Mouse (Mus musculus) mature B cell (primary cell): ENCODE measurements around the gene Sipa1l1.

Source experiments
- in situ Hi-C: fragments of 300-500 bp; cut with MboI; formaldehyde crosslinking; loops from 2 replicates; pipeline ENCODE4 v1.14.3; 2019

Gene Sipa1l1

GRCm38 (mm10) chr12:82425853-82426252 lies 256.7 kb downstream of the Sipa1l1 start:
- in situ Hi-C loops: loop anchor here (25.0 kb wide), 1 partner anchor 439 kb away; no protein-coding TSS in a partner anchor

GRCm38 (mm10) chr12:82427416-82427815 lies 258.3 kb downstream of the Sipa1l1 start:
- in situ Hi-C loops: loop anchor here (25.0 kb wide), 1 partner anchor 440 kb away; no protein-coding TSS in a partner anchor

- in situ Hi-C loops: loop anchor here (25.0 kb wide), 1 partner anchor 441 kb away; no protein-coding TSS in a partner anchor
These were observed 259.3 kb downstream of the Sipa1l1 start for GRCm38 (mm10) chr12:82428466-82428865.

- in situ Hi-C loops: loop anchor here (25.0 kb wide), 1 partner anchor 446 kb away; no protein-coding TSS in a partner anchor
These were observed 264.2 kb downstream of the Sipa1l1 start for GRCm38 (mm10) chr12:82433311-82433710.

- in situ Hi-C loops: loop anchor here (25.0 kb wide), 1 partner anchor 447 kb away; no protein-coding TSS in a partner anchor
These were observed 265.5 kb downstream of the Sipa1l1 start for GRCm38 (mm10) chr12:82434591-82434990.

- in situ Hi-C loops: loop anchor here (25.0 kb wide), 1 partner anchor 454 kb away; no protein-coding TSS in a partner anchor
These were observed 272.4 kb downstream of the Sipa1l1 start for GRCm38 (mm10) chr12:82441479-82441878.

GRCm38 (mm10) chr12:82446609-82447024 lies 277.5 kb downstream of the Sipa1l1 start:
- in situ Hi-C loops: loop anchor here (25.0 kb wide), 1 partner anchor 459 kb away; no protein-coding TSS in a partner anchor

- in situ Hi-C loops: loop anchor here (25.0 kb wide), 1 partner anchor 461 kb away; no protein-coding TSS in a partner anchor
These were observed 279.2 kb downstream of the Sipa1l1 start for GRCm38 (mm10) chr12:82448129-82448815.

- in situ Hi-C loops: no loop called here
These were observed 283.3 kb downstream of the Sipa1l1 start for GRCm38 (mm10) chr12:82452428-82452827.

GRCm38 (mm10) chr12:82454415-82454814 lies 285.3 kb downstream of the Sipa1l1 start:
- in situ Hi-C loops: no loop called here

- in situ Hi-C loops: no loop called here
These were observed 286.7 kb downstream of the Sipa1l1 start for GRCm38 (mm10) chr12:82455700-82456413.

GRCm38 (mm10) chr12:82456414-82456805 lies 287.3 kb downstream of the Sipa1l1 start:
- in situ Hi-C loops: no loop called here

GRCm38 (mm10) chr12:82457609-82458008 lies 288.5 kb downstream of the Sipa1l1 start:
- in situ Hi-C loops: no loop called here

- in situ Hi-C loops: no loop called here
These were observed 288.9 kb downstream of the Sipa1l1 start for GRCm38 (mm10) chr12:82458017-82458416.

GRCm38 (mm10) chr12:82467234-82467633 lies 298.1 kb downstream of the Sipa1l1 start:
- in situ Hi-C loops: no loop called here

- in situ Hi-C loops: no loop called here
These were observed 298.5 kb downstream of the Sipa1l1 start for GRCm38 (mm10) chr12:82467641-82468040.

GRCm38 (mm10) chr12:82468416-82468815 lies 299.3 kb downstream of the Sipa1l1 start:
- in situ Hi-C loops: no loop called here

GRCm38 (mm10) chr12:82469706-82470361 lies 300.7 kb downstream of the Sipa1l1 start:
- in situ Hi-C loops: no loop called here

GRCm38 (mm10) chr12:82470362-82470936 lies 301.3 kb downstream of the Sipa1l1 start:
- in situ Hi-C loops: no loop called here

GRCm38 (mm10) chr12:82472796-82473195 lies 303.7 kb downstream of the Sipa1l1 start:
- in situ Hi-C loops: no loop called here

GRCm38 (mm10) chr12:82473238-82473637 lies 304.1 kb downstream of the Sipa1l1 start:
- in situ Hi-C loops: no loop called here

GRCm38 (mm10) chr12:82474409-82474808 lies 305.3 kb downstream of the Sipa1l1 start:
- in situ Hi-C loops: no loop called here
